Mouse (Mus musculus) retina, postnatal 7 days (tissue): ENCODE results near the gene Gm10309.
"Not testable (repeated sequence)": the region's sequence is repeated elsewhere in the genome, so short reads cannot be mapped to it uniquely, and the experiment has no call there.

Experiments
- DNase-seq: peaks from one replicate; pipeline ENCODE4 v3.0.0-alpha.2; 2012; ENCODE audit warnings: low read depth, low spot score

The Gm10309 gene

DNA sequence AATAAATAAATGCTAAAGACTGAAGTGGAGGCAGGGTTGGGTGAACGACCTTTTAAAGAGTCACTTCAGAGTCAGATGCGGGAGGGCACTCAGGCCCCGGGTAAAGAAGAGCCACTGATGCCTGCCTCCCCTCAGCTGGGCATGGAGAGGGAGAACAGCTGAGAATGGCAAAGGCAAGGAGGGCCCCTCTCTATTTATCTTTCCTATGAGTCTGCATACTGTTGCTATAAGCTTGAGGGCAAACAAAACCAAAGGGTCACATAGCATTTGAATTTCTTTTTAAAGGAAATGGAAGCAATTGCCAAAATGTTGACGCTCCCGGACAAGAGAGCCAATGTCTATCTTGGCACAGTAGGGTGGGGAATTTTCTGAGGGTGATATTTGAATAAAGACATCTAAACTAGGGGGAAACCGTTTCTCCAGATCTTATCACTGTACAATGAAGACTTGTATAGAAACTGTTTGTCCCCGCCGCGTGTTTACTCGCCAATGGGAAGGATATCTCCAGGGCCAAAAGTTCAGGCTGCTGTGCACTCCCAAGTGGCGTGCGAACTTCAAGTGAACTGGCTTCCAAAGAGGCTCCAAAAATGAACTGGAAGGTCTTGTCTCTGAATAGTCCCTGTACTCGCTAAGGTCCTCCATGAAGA, 10.1 kb upstream of the Gm10309 start:
- DNase-seq = no peak

DNA sequence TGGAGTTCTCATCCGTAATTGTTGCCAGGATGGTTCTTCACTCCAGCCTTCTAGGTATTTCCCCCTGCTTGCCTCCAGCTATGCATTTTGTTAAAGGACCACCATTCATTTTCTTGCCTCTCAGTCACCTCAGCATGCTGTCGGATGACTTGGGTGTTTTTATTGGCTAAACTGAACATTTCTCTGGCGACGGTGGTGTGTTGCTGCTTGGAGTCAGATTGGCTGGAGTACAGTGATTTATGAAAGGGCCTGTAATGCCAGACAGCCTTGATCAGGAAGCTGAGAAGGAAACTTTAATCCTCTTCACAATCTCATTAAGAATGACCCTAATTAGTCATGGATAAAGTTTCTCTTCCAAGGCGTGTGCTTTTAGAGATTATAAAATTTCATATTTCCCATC, 4.8 kb upstream of the Gm10309 start:
- no peak for DNase-seq

DNA sequence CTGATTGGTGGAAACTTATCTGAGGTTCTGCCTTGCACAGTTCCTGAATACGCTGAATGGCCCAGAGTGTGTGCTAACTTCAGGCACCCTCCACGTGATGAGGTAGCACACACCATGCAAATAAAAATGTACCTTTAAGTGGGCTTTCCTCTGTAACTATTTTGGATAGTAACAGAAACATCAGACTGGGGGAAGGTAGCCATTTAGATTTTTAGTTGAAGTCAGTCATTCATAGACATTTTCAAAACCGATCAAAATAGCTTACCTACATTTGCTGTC, 3.1 kb upstream of the Gm10309 start:
- DNase-seq = no peak

DNA sequence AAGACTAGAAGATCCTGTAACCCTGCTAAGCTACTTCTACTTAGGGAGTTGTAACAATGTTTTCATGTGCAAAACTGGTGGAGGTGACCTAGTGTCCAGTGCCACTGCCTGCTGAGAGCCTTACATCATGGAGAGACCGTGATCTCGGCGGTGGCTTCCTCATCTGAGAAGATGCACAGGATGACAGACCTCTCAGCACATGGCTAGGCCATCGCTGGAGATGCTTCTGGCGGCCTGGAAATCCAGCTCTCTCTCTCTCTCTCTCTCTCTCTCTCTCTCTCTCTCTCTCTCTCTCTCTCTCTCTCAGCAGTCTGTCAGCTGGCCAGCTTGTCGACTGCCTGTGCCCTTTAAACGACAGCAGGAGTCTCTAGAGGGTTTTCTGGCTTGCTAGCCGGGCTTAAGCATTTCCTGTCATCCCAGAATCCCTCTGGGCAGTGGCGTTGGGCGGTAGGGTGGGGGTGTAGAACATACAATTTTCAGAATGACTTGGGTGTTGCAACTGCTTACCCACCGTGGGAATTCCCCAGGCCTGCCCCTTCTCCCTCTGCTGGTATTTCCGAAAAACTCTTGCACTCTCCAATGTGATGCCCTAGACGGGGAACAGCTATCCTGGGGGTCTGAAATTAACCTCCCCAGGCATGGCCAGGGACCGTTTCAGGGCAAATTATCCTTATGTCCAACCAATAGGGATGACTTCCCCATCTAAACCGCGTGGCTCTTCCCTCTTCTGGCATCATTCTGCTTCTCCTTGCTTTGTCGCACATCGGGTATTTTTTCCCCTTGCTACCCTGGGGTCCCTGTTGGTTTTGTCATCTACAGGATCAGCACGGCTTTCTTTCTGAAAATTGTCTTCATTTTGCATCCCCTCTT, 2.5 kb upstream of the Gm10309 start:
- DNase-seq = no peak

DNA sequence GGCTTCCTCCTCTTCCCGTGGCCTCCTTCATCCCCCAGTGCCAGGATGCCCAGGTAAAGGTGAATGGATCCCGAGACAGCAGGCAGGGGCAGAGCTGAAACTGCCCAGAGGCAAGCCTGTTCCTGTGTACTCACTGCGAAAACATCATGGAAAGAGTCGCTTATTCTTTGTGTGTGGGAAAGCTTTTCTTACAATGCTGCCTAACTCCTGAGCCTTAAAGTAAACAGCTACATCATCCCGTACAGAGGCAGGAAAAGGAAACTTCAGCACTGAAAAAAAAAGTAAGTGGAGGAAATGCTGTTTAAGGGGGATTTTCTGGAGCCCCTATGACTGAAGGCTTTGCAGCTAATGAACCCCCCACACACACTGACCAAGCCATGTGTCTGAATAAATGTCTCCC, 1.8 kb upstream of the Gm10309 start:
- DNase-seq = no peak

DNA sequence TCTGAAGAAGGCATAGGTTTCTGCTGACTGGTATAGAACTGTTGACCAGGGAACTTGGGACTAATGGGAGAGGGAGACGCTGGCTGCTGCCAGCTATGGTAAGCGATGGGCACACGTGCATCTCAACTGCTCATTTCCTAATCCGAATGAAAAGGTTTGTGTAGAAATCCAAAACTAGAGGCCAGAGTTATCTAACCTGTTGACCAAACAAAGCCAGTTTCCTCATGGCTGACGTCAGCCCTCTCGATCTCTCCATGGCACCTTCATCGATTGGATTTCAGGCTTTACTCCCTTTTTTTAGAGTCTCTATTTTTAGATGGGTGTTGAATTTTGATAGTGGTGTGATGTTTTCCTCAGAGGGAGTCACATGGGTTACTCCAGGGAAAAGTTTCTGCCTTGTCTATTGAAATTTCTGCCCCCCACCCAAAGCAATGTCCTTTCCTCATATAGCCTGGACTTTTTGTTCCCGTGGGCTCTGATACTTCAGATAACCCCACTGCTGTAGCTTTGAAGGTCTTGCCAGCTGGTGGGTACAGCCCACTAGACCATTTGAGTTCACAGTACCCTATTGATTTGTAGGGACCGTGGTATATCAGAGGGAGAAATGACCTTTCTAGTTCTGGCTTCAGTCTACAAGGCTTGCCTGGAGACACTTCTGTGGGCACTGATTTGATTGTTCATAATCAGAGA, 1.7 kb downstream of the Gm10309 start:
- no peak for DNase-seq

DNA sequence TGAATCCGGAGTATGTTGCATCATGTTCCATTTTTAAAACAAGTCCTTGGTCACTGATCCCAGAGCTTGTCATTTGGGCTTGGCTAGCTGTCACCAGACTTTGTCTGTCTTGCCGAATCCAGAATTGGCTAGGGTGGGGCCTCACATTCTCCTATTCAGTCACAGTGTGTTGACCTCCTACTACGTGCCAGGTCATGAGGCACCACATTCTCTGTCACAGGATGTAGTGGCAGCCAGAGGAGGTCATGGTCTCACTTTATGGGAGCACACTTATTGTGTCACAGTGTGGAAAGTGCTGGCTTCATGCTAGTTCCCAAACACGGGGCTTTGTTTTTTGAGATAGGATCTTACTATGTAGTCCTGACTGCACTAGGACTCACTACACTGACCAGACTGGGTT, 3.6 kb downstream of the Gm10309 start:
- DNase-seq = no peak

DNA sequence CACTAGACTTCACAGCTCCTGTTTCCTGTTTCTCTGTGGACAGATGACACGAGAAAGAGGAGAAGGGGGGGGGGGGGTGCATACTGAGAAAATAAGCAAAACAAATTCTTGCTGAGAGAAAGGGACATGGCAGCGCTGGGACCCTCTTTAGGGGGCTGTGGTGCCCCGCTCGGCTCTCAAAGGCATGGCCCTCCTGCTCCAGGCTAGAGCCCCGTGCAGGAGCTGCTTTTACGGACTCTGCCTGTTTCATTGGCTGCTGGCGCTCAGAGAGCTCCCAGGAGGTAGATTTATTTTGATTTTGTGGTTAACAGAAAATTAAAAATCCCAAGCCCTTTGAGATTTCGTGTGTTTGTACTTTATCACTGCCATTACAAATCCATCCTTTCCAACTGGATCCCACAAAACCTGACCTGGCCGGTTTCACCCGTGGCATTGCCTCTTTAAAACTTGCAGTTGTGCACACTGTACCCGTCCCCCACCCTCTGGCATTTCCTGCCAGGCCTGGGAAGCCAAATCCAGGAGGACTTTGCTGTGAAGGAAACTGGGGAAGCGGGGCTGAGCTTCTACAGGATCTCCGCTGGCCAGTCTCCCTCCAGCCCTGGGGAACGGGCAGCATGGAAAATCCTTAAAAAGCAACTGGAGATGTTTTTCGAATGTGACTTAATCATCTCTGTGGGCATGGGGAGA, 5.5 kb downstream of the Gm10309 start:
- no peak for DNase-seq

DNA sequence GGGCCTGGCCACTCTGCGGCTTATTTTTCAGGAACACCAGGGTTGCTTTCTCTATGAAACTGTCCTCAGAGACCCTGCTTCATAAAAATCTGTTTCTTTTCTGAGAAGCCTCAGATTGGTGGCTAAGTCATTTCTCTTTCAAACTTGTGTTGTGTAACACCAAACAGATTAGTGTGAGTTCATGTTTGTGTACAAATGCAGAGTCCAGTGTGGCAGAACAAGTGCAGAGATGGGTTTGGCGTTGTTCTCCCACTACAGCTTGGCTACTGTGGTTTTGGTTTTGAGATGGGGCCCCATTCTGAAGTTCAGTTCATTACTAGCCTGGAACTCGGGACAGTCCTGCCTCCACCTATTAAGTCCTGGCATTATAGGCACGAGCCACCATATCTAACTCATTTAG, 7.7 kb downstream of the Gm10309 start:
- no peak for DNase-seq

DNA sequence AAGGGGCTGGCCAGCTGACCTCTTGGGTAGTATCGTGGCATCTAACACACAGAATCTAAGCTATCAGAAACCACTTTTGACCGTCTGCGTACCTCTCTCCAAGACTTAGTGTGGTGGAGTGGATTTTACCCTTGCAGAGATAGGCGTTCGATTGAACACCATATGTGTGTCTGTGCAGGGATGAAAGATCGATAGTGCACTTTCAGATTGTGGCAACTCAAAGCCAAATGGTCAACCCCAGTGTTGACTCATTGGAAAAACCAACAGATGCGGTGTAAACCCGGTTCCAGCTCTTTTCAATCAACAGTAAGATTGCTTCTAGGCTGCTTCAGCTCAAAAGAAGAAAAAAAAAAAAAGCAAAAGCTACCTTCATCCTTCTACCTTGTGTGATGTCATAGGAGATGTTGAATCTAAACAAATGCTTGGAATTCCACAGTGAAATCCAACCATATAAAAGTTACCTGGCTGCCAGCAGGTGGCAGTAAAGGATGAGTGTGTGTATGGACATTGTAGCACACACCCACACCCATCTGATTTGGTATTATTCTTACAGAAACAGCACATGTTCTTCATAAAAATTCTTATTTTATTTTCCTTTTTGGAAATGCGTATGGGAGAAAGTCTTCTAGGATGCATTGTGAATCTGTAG, 8.8 kb downstream of the Gm10309 start:
- DNase-seq = peak; percentile 40

DNA sequence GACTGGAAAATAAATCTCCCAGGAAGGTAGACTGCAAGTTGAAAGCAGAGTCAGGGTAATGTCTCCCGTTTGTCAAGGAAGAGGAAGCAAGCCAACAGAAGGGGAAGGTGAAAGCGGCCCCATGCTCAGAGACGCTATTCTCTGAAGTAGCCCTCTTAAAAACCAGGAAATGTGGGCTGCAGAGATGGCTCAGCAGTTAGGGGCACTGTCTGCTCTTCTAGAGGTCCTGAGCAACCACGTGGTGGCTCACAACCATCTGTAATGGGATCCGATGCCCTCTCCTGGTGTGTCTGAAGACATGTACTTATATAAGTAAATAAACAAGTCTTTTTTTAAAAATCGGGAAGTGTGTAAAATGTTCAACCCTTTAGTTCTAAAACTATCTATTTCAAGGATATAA, 10.1 kb downstream of the Gm10309 start:
- no peak for DNase-seq

DNA sequence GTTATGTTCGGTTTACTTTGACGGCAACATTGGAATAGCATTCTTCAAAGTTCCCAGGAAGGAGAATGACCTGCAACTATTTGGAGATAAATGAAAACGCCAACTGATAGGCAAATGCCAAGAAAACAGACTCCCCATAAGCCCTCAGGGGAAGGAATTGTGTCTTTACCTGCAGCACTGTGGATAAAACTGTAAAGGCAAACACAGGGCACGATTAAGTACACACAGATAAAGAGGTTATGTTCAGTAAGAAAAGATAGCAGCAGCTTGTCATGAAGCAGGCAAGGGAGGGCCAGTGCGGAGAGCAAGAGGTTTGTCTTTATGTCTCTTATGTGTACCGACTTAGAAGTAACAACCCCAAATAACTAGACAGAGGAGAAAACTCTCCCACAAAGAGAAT, 10.5 kb downstream of the Gm10309 start:
- no peak for DNase-seq

DNA sequence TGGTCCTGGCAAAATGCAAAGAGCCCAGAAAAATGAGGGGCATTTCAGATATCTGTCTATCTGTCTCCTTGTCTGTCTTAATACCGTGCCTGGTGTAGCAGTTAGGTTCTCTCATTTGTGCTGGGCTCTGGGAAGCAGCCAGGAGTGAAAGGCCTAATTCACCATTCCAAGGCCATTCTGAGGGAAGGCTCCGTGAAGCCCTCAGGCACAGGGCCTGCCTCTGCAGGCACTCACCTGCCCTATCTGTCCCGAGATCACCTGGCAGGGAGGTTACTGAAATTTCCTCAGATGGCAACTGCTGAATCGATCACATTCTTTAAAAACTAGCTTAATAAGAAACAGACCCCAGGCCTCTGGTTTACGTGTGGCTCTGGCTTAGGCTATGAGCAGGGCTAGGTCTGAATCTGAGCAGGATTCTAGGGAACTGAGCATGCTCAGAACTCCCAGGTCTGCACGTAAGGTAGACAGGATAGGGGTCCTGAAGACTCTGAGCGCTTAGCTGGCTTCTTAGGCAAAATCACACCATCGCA, 11.1 kb downstream of the Gm10309 start:
- no peak for DNase-seq

DNA sequence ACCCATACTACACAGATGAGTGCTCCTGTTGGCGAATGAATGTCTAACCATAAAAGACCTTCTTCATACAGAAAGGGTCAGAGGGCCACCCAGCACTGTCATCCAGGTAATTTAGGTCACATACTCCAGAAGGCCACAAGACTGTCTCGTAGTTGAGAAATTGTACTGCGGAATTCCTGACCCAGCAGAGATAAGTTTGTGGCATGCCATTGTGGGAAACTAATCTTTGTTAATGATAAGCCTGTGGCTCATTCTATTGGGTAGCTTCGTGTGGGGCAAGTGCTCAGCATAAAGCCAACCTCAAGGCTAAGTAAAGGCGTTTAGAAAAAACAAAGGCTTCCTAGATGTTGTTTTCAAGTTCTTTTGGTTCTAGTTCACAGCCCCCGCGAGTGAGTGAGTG, 12.7 kb downstream of the Gm10309 start:
- no peak for DNase-seq

DNA sequence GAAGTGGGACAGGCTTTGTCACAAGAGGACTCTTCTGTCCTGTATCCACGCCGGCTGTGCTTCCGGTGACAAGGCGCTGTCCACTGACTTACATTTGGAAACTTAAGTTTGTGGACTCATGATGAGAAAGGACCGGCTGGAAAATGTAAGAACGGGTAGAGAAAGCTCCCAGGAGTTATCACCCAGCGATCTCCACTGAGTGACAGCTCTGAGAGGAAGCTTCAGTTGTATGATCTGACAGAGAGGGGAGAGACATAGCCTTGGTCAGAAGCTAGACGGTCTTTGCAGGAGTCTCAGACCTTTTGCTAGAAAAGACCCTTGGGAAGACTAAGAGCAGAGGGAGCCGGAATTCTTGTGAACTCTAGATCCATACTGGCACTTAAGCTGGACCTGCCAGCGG, 15.2 kb downstream of the Gm10309 start:
- no peak for DNase-seq

DNA sequence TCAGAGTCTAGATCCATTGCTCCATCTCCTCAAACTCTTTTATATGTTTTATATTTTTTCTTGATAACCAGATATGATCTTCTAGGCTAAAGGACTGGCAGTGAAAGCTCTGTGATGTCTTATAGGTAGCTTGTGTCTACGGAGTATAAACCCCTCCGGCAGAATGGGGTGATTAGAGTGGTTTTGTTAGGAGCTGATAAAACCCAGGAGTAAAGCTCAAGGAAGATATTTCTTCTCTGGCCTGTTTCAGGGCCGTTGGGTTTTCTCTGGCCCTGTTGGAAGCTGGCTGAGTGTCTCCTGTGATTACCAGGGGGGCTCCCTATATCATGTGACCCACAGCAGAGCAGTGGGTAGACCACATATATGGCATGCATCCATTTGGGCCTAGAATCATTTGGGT, 17.6 kb downstream of the Gm10309 start:
- DNase-seq = no peak

DNA sequence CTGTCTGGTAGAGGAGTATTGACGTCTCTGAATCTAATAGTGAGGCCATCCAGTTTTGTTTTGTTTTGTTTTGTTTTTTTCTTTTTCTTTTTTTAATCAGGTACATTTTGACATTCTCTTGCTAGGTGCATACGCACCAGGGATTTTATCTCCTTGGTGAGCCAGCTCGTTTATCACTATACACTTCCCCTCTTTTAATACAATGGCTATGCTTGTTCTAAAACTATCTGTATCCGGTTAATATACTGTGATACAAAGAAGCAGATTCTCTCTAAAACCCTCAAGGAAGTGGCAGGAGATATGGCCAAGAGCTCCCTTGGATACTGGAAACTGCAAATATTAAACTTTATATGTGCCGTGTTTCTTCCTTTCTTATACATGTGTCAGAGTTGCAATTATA, 18.4 kb downstream of the Gm10309 start:
- DNase-seq = no peak

DNA sequence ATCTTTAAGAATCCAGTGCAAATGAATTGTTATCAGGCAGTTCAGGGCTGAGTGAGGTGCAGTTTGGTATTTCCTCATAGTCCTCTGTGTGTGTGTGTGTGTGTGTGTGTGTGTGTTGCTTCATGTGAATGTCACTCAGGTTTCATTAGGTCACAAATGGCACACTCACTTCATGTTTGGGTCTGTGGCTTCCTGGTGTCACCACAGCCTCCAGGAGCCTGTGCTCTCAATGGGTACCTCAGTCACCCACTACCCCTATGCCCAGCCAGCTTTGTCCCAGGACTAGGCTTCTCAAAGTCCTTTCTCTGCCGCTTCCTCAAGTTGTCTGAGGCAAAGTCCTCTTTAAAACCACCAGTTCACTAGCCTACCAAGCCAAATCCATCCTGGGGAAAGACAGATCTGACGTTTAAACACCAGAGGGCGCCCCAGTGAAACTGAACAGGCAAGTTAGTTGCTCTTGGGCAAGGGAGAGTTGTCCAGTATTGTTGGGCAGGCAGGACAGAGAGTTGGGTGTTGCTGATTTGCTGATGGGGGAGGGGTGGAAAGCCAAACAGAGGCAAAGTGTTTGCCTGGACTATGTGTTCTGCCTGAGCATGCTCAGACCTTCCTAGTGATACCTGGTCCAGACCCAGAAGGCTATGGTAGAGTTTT, 20.8 kb downstream of the Gm10309 start:
- DNase-seq = peak; percentile 76

DNA sequence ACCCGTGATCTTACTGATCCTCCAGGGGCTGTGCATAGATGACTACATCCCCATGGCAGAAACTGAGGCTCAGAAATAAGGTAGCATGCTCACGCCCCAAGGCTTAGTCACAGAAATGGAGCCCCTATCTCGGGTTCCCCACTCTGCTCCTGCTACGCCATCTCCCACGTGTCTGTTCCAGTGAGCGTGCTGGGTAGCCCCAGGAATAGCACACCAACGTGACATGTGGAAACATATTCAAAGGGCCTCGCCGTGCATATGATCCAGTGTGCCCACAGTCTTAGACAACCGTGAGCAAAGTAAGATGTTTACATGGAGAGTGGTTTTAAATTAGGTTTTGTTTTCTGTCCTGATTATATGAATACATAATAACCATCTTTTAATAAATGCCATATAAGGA, 22.4 kb downstream of the Gm10309 start:
- no peak for DNase-seq

DNA sequence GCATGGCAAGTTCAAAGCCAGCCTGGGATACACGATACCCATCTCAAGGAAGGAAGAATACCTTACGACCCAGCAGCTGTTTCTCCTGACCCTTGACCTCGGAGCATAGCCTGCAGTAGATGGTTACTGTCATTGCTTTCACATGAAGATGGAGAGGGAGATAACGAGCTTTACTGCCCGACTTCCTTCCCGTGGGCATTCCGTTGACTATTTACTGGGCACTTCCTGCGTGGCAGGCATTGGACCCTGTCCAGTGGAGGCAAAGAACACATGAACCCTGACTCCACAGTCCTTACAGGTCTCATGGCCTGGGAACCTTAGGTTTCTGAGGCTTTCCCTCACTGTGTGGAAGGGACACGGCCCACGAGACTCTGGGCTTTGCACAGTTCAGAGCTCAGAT, 25.6 kb downstream of the Gm10309 start:
- no peak for DNase-seq

DNA sequence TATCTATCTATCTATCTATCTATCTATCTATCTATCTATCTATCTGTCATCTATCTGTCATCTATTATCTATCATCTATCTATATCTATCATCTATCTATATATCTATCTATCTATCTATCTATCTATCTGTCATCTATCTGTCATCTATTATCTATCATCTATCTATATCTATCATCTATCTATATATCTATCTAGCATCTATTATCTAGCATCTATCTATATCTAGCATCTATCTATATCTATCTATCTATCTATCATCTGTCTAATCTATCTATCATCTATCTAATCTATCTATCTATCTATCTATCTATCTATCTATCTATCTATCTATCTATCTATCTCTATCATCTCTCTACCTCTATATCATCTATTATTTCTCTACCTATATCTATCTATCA, 27.6 kb downstream of the Gm10309 start:
- DNase-seq = not testable (repeated sequence)
